Mouse (Mus musculus) bone marrow macrophage, adult 2 months (primary cell): ENCODE data around the gene Smpdl3b. TPM values are rescaled to one million over a fixed set of nuclear protein-coding genes. Genes with fewer than 3 reads are reported as not detected.
A peak's percentile ranks its signal among the peaks of the same experiment; 100 is the strongest.
"Not testable (repeated sequence)": the region's sequence is repeated elsewhere in the genome, so short reads cannot be mapped to it uniquely, and the experiment has no call there.

Experiments
- H3K27ac ChIP-seq: 2 replicates; pipeline ENCODE4 v1.5.1; 2012; ENCODE audit warnings: low read depth, low read length; ENCODE audit not compliant: insufficient read depth
- H3K4me1 ChIP-seq: 2 replicates; pipeline ENCODE4 v1.6.1; 2012; ENCODE audit warnings: low read length; ENCODE audit not compliant: control insufficient read depth, insufficient read depth
- H3K4me3 ChIP-seq: 2 replicates; pipeline ENCODE4 v1.5.1; 2012; ENCODE audit warnings: mild to moderate bottlenecking, low read length, moderate library complexity; ENCODE audit not compliant: insufficient read depth
- CTCF ChIP-seq: IDR thresholded peaks from 2 replicates; pipeline ENCODE4 v1.5.1; 2012; ENCODE audit warnings: low read depth, mild to moderate bottlenecking, low read length, moderate library complexity
- POLR2A ChIP-seq: IDR thresholded peaks from 2 replicates; pipeline ENCODE4 v1.6.1; 2012; ENCODE audit warnings: mild to moderate bottlenecking, low read depth, low read length, borderline replicate concordance
- polyA plus RNA-seq: library from polyadenylated mRNA; stranded (reverse); fragments of >200 nt; gene quantifications from 2 replicates; pipeline ENCODE4 v1.2.4, GENCODE M21; 2012; ENCODE audit not compliant: missing spikeins, insufficient read depth, insufficient read length

Gene Smpdl3b
- polyA plus RNA-seq, 1 experiment = 8.8 TPM

GRCm38 (mm10) chr4:132780288-132780687, 23.2 kb upstream of the Smpdl3b start:
- TF ChIP-seq POLR2A (no peak), CTCF (no peak)
- Histone ChIP-seq H3K4me1 (peaks cover 24% of the 10 kb centered on the region), H3K27ac (peak overlapping the region; percentile 80), H3K4me3 (no peak overlapping the region)

- no peak overlapping the region for H3K27ac ChIP-seq
- H3K4me3 ChIP-seq = no peak overlapping the region
- peaks cover 18% of the 10 kb centered on the region for H3K4me1 ChIP-seq
- TF ChIP-seq CTCF (no peak), POLR2A (no peak)
Observed at GRCm38 (mm10) chr4:132778562-132779201, 21.6 kb upstream of the Smpdl3b start.

DNA sequence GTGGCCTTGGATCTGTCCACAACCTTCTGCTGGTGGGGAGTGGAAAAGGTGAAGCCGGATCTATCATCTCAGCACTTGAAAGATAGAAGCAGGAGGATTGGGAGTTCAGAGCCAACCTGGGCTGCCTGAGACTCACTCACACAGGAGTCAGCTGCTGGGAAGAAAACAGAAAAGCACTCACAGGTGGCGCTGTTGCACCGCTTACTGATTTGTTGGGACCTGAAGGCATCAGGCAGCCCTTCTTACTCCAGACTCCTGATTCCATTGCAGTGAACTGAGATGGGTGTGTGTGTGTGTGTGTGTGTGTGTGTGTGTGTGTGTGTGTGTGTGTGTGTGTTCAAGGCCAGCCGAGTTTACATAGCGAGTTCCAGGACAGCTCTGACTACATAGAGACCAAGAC, 19.7 kb upstream of the Smpdl3b start:
- no peak overlapping the region for H3K4me3 ChIP-seq
- TF ChIP-seq CTCF = peak; percentile 57; the same call in 1 of the 2 replicates
- no peak for TF ChIP-seq POLR2A
- no peak overlapping the region for H3K27ac ChIP-seq
- peaks cover 18% of the 10 kb centered on the region for H3K4me1 ChIP-seq

DNA sequence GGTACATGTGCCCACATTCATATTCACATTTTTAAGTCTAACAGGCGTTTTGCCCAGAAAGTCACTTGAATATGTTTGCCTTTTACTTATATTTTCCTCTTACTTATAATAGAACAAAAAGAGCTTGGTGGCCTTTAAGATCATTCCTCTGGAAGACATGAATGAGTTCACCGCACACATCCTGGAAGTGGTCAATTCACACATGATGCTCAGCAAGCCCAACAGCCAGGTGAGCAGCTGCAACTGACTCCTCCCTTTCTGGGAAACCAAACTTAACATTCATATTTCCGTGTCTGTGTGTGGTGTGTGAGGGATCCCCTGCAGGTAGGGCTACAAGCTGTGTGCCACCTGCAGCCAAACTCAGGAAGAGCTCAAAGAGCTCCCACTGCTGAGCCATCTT, 17.9 kb upstream of the Smpdl3b start:
- TF ChIP-seq CTCF (no peak), POLR2A (no peak)
- Histone ChIP-seq H3K4me1 (peaks cover 7% of the 10 kb centered on the region), H3K4me3 (no peak overlapping the region), H3K27ac (no peak overlapping the region)

DNA sequence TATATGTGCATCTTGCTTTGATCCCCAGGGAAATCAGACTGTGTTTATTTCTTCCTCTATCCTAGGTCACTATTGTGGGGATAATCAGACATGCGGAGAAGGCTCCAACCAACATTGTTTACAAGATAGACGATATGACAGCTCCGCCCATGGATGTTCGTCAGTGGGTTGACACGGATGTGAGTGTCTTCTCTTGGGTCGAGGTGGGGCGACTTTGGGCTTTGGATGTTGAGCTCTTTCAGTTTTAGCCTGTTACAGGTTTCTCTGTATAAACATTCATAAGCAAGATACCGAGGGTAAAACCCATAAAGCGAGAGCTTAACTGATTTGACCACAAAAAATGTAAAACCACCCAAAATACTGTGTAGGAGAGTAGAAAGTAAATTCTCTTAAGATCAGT, 14.7 kb upstream of the Smpdl3b start:
- no peak overlapping the region for H3K27ac ChIP-seq
- no peak overlapping the region for H3K4me3 ChIP-seq
- H3K4me1 ChIP-seq = peaks cover 7% of the 10 kb centered on the region
- TF ChIP-seq CTCF (no peak), POLR2A (no peak)

DNA sequence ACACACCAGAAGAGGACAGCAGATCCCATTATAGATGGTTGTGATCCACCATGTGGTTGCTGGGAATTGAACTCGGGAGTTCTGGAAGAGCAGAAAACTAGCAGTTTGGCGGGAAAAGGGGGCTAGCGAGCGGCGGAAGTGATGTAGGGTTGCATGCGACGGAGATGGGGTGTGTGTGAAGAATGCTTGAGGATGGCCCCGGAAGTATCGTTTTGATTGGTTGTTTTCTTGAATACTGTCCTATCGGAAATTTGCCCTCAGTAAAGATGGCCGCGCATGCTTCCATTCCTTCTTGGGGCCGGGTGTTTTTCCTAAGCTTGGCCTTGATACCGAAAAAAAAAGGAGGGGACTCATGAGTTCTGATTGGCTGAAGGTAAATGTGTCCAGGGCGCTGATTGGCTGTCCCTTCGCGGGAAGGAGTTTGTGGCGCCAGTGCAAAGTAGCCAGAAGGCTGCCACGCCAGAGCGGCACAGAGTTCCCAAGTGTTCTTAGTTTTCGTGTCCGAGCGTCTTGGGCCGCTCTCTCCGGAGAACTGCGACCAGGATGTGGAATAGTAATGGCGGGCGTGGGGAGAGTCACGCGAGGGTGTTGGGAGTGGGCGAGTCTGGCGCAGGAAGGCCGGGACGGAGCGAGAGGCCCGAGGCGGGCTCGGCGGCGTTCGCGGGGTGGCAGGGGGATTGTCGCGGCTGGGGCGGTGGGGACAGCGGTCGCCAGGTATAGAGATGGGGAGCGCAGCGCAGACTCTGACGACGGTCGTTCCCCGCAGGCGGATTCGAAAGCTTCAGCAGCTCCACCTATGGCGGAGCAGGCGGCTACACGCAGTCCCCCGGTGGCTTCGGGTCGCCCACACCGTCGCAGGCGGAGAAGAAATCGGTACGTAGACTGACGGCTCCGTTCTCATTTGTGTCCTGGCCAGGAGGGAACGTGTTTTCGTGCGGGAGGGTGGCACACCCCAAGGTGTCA, 11.1 kb upstream of the Smpdl3b start, which contains the start of gene Rpa2:
TSS of gene Rpa2 (plus strand) at position 419 of the 963 bp plus-strand sequence.
- TF ChIP-seq CTCF (no peak), POLR2A (no peak)
- peaks cover 7% of the 10 kb centered on the region for H3K4me1 ChIP-seq
- H3K4me3 ChIP-seq = peak within 1 kb of the TSS; percentile 70
- H3K27ac ChIP-seq = peak within 1 kb of the TSS; percentile 5; the same call in 1 of the 2 replicates

GRCm38 (mm10) chr4:132763125-132763524, 6.1 kb upstream of the Smpdl3b start:
- not testable (repeated sequence) for H3K4me3 ChIP-seq, H3K27ac ChIP-seq
- H3K4me1 ChIP-seq = peaks cover 24% of the 10 kb centered on the region

GRCm38 (mm10) chr4:132762602-132763001, 5.5 kb upstream of the Smpdl3b start:
- no peak overlapping the region for H3K27ac ChIP-seq
- no peak for TF ChIP-seq CTCF

GRCm38 (mm10) chr4:132760296-132760695, 3.2 kb upstream of the Smpdl3b start:
- no peak for TF ChIP-seq CTCF
- no peak for TF ChIP-seq POLR2A
- Histone ChIP-seq H3K27ac (peak overlapping the region; percentile 95), H3K4me1 (peaks cover 31% of the 10 kb centered on the region), H3K4me3 (peak overlapping the region; percentile 9; the same call in 1 of the 2 replicates)

More at GRCm38 (mm10) chr4:132762602-132763001, 5.5 kb upstream of the Smpdl3b start:
- no peak overlapping the region for H3K4me3 ChIP-seq
- peaks cover 30% of the 10 kb centered on the region for H3K4me1 ChIP-seq
